In the genomic region with DNA sequence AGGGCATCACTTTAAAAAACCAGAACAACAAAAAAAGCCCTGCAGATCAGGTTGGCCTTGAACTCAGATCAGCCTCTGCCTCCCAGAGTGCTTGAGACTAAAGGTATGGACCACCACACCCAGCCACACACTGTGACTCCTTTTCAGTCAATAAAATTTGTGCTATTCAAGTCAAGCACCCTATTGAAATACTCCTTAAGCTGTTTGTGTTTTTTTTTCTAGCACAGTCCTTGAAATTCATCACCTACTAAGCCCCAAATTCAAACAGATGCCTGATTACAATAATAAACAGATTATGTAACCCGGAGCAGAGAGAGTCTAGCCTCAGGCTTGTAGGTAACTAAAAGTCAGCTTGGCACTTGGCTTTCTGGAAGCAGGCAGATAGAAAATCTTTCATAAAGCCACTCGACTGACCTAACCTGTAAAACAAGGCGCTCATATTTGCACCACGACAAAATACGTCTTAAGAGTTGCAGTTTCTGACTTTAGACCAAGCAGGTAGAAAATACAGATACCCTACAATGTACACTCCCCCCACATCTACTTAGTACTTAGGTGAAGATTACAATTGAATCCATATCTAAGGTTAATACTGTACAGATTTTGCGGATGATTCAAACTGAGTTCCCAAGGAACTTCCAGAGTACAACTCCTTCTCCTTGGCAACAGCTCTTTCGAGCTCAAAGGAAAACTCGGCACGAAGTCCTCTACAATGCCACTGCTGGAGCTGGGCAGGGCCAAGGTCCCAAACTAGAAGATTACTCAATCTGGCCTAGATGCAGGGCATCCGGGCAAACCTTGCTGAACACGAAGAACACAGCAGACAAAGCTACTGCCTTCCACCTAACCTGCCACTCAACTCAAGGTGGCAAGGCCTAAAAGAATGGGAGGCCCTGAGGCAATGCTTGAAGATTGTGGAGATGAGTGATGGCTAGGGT, we compare ENCODE assay signal across 9 mouse cellular contexts. TPM values are rescaled to one million over a fixed set of nuclear protein-coding genes. Genes with fewer than 3 reads are reported as not detected.
DNase-seq lines count a peak whose midpoint lies in the region; ATAC-seq lines count a peak whose summit lies in the region.
"Had no signal": no experiment of that assay in that cellular context is flagged by ENCODE, and none has a peak within 500 bp of the region (broad histone marks: within the 10 kb centered on the region; RNA-seq: fewer than 3 reads in every experiment).

No protein-coding gene starts in this region.

- no peak for ATAC-seq in kidney, embryonic 14.5 days (ENCODE audit: low FRiP score, low TSS enrichment)
- no peak for ATAC-seq in neural tube, embryonic 14.5 days (ENCODE audit: low read depth)

- peak overlapping the region; percentile 82 for H3K4me2 ChIP-seq in kidney, embryonic 14.5 days (replicated peaks; ENCODE audit: low read depth, low read length)
- H3K4me2 ChIP-seq in neural tube, embryonic 14.5 days (ENCODE audit: low read depth, low read length) = peak overlapping the region; percentile 12; the same call in 1 of the 2 replicates

- 80% methylated on average over 11 of the region's 11 CpGs for WGBS in forebrain, embryonic 10.5 days
- 79% methylated on average over 11 of the region's 11 CpGs for WGBS in kidney, embryonic 14.5 days
- WGBS in neural tube, embryonic 14.5 days = 82% methylated on average over 11 of the region's 11 CpGs

- no peaks in the 10 kb centered on the region for H3K9me3 ChIP-seq in forebrain, embryonic 10.5 days
- H3K9me3 ChIP-seq in kidney, embryonic 14.5 days (ENCODE audit: control insufficient read depth, low read length) = no peaks in the 10 kb centered on the region
- H3K9me3 ChIP-seq in neural tube, embryonic 14.5 days (ENCODE audit: control insufficient read depth, low read length) = no peaks in the 10 kb centered on the region

- peaks cover 39% of the 10 kb centered on the region for H3K4me1 ChIP-seq in forebrain, embryonic 10.5 days
- peaks cover 15% of the 10 kb centered on the region; the same call in 1 of the 2 replicates for H3K4me1 ChIP-seq in kidney, embryonic 14.5 days (ENCODE audit: control insufficient read depth, insufficient read depth, low read length)
- peaks cover 22% of the 10 kb centered on the region for H3K4me1 ChIP-seq in neural tube, embryonic 14.5 days (ENCODE audit: control insufficient read depth, insufficient read depth, low read length)

- H3K27ac ChIP-seq in forebrain, embryonic 10.5 days = no peak overlapping the region
- no peak overlapping the region for H3K27ac ChIP-seq in kidney, embryonic 14.5 days (ENCODE audit: low read depth, low read length)
- no peak overlapping the region for H3K27ac ChIP-seq in neural tube, embryonic 14.5 days (ENCODE audit: low read depth, low read length)
- H3K27ac ChIP-seq: heart, adult 2 months had no signal

- H3K9ac ChIP-seq in kidney, embryonic 14.5 days (ENCODE audit: low read depth, low read length) = no peak overlapping the region
- no peak overlapping the region for H3K9ac ChIP-seq in neural tube, embryonic 14.5 days (replicated peaks; ENCODE audit: low read depth, low read length)

- H3K36me3 ChIP-seq in forebrain, embryonic 10.5 days (replicated peaks) = peaks cover 55% of the 10 kb centered on the region
- H3K36me3 ChIP-seq in kidney, embryonic 14.5 days (ENCODE audit: control insufficient read depth, insufficient read depth, low read length) = peaks cover 40% of the 10 kb centered on the region
- peaks cover 6% of the 10 kb centered on the region; the same call in 1 of the 2 replicates for H3K36me3 ChIP-seq in neural tube, embryonic 14.5 days (ENCODE audit: control insufficient read depth, insufficient read depth, low read length)

- peak overlapping the region; percentile 95 for H3K4me3 ChIP-seq in forebrain, embryonic 10.5 days
- peak overlapping the region; percentile 6; the same call in 1 of the 2 replicates for H3K4me3 ChIP-seq in kidney, embryonic 14.5 days (ENCODE audit: low read length)
- no peak overlapping the region for H3K4me3 ChIP-seq in neural tube, embryonic 14.5 days (ENCODE audit: low read depth, low read length)
- H3K4me3 ChIP-seq: heart, adult 2 months had no signal

- H3K27me3 ChIP-seq in forebrain, embryonic 10.5 days (ENCODE audit: poor library complexity, severe bottlenecking) = peaks cover 16% of the 10 kb centered on the region
- H3K27me3 ChIP-seq in kidney, embryonic 14.5 days (ENCODE audit: control insufficient read depth, insufficient read depth, low read length) = no peaks in the 10 kb centered on the region
- no peaks in the 10 kb centered on the region for H3K27me3 ChIP-seq in neural tube, embryonic 14.5 days (ENCODE audit: control insufficient read depth, insufficient read depth, low read length)

- peak; percentile 66 to 84 for DNase-seq in adrenal gland, adult (ENCODE audit: inconsistent age in 2 of 2, low spot score in 1 of 2)
- no peak for DNase-seq in adrenal gland, adult 18-20 months (ENCODE audit: low spot score in 2 of 2)
- DNase-seq in 3134 (ENCODE audit: extremely low read depth, insufficient read length, low spot score) = peak; percentile 47
- no peak for DNase-seq in forebrain, embryonic 10.5 days (ENCODE audit: extremely low spot score, low spot score)
- no peak for DNase-seq in layer of hippocampus, postnatal 36 days
- no peak for DNase-seq in Muller cell, postnatal 12 days (ENCODE audit: inconsistent ontology term)

RNA-seq across cellular contexts. Expression of a gene that starts 3.1 kb away (rescaled TPM):
- total RNA-seq in adrenal gland, adult 18-20 months (2021) = 100 to 1,000 TPM; 307 to 605 TPM
- polyA plus RNA-seq in forebrain, embryonic 10.5 days (2016; fragmentation: Nextera tagmentation; extraction: Ambion mirVana) = 663 and 680 TPM in 2 replicates
- 526 and 601 TPM in 2 replicates for polyA plus RNA-seq in kidney, embryonic 14.5 days (2014; fragmentation: Nextera tagmentation; extraction: Ambion mirVana)
- 154 and 180 TPM in 2 replicates for polyA plus RNA-seq in neural tube, embryonic 14.5 days (2014; fragmentation: Nextera tagmentation; extraction: Ambion mirVana)
- total RNA-seq in layer of hippocampus, postnatal 36 days (2021) = 100 to 1,000 TPM; 311 to 331 TPM

Comparison
In these comparisons a context has a peak if more than half of its experiments do, and no peak if none do; other contexts are left out.
1. DNase-seq: peak in adrenal gland, adult (2 of 2) and 3134 (single experiment); none in adrenal gland, adult 18-20 months (0 of 2), forebrain, embryonic 10.5 days (single experiment), layer of hippocampus, postnatal 36 days (0 of 2) and Muller cell, postnatal 12 days (single experiment).